Mouse (Mus musculus): ENCODE data around the gene Hoxc5. TPM values are rescaled to one million over a fixed set of nuclear protein-coding genes. Genes with fewer than 3 reads are reported as not detected.

The Hoxc5 gene
- total RNA-seq, 4 experiments from 2014 or later = 6.4 to 16.0 (median 11.4) TPM

DNA sequence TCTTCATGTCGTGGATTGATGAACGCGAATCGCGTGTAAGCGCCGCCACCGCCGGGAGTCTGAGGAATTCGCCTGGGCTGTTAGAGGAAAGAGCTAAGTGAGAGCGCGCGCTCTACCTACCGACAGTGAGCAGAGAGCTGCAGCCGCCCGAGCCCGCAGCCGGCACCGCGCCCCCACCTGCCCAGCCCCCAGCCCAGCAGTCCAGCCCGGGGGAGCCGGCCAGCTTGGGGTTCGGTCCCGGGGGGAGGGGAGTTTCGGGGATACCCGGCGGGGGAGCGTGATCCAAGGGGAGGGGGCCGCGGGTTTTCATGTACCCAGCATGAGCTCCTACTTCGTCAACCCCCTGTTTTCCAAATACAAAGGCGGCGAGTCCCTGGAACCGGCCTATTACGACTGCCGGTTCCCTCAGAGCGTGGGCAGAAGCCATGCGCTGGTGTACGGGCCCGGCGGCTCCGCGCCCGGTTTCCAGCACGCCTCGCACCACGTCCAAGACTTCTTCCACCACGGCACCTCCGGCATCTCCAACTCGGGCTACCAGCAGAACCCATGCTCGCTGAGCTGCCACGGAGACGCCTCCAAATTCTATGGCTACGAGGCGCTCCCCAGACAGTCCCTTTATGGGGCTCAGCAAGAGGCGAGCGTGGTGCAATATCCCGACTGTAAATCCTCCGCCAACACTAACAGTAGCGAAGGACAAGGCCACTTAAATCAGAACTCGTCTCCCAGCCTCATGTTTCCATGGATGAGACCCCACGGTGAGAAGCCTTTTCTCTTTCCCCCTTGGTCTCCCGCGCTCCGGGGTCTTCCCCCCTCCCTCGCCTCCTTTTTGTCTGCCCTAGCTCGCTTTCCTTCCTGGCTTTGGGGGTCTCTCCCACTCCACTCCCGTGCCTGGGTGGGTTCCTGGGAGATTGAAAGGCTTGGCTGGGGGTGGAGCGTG, 23.5 kb downstream of the Hoxc5 start, which contains the start of gene Hoxc8:
Gene Hoxc8, plus strand, starts transcription at position 147 of the 937 bp plus-strand sequence.
- DNase-seq = no peak

DNA sequence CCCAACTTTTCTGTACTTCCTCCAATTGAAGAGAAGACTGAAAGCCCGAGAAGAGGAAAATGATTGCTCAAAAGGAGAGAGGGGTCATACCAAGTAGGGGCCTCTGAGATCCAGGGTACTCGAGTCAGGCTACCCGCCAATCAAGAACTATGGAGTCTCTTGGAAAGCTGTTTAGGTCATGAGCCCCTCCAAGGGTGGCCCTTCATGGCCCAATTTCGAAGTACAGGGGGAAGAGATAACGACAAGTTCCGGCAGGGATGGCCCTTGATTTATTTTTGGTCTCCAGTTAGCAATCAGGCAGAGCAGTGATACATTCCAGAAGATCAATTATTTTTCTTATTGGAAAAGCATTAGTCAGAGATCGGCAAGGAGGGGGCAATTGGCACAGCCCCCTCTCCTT, 24.5 kb downstream of the Hoxc5 start:
- no peak for DNase-seq

GRCm38 (mm10) chr15:102992206-102992605, 25.0 kb downstream of the Hoxc5 start:
- DNase-seq = no peak

DNA sequence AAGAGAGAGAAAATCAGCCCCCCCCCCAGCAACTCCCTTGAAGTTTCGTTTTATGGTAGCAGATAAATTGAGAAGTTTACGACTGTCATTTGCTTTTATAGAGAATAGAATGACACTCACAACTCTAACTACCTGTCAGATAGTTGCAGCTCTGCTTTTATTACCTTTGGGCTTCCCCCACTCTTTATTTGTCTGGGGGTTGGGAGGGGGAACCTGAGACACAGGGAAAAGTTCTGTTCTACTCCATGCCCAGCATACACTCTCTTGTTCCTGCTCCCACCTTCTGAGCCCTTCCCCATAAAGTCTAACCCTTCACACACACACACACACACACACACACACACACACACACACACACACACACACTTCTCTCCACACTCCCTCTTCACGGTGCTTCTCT, 25.6 kb downstream of the Hoxc5 start:
- DNase-seq = no peak

- no peak for DNase-seq
Observed at GRCm38 (mm10) chr15:102996548-102996947, 29.3 kb downstream of the Hoxc5 start.

GRCm38 (mm10) chr15:102997431-102997830, 30.2 kb downstream of the Hoxc5 start:
- DNase-seq = no peak

GRCm38 (mm10) chr15:102997939-102998355, 30.7 kb downstream of the Hoxc5 start, which contains the start of gene Hoxc6:
TSS of gene Hoxc6 (plus strand) at chr15:102998257.
- no peak for DNase-seq

- no peak for DNase-seq
Observed at GRCm38 (mm10) chr15:102998608-102999182, 31.5 kb downstream of the Hoxc5 start.

DNA sequence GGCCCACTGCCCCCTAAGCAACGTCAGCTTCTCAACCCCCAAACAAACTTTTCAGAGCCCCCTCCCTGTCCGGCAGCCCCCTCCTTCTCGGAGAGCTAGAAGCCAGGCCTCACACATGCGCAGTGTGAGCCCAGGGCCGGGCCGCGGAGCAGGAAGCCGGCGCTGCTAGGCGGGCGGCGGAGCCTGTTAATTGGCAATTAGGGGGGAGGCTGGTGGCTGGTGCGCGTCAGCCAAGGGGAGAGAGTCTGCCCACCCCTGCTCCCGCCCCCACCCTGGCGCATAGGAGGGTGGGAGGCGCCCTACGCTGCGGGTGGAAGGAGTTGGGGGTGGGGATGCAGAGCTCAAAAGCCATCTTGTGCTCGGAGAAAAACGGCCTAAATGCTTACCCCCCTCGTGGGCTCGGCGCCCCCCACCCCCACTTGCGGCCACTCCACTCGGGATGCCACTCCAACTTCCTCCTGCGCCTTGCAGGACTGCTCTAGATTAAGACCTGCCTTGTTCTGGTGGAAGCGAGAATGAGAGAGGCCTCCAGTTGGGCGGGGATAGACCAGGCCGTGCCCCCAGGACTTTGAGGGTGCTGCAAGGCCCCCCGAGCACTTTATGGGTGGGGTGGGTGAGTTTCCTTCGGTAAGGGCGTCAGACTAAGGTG, 32.1 kb downstream of the Hoxc5 start:
- peak; percentile 91 for DNase-seq

GRCm38 (mm10) chr15:102999955-103000354, 32.7 kb downstream of the Hoxc5 start:
- DNase-seq = no peak

DNA sequence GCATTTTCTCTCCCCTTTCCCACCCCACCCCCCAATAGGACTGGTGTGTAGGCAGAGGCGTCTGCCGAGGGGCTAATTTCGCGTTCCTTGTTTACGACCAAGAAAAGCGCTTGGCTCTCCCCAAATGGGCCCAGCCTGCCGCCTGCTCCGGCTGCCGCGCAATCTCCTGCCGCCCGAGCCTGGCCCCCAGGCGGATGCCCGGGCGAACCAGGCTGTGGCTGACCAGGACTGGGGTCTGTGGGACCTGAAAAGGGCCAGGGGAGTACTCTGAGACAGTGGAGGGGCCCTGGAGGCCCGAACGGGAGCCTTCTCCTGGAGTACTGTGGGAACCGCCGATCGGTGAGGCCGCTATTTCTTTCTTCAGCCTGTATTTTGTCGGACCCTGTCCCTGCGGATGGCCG, 33.3 kb downstream of the Hoxc5 start:
- no peak for DNase-seq

GRCm38 (mm10) chr15:103001370-103001769, 34.1 kb downstream of the Hoxc5 start:
- no peak for DNase-seq

- no peak for DNase-seq
Observed at GRCm38 (mm10) chr15:103002156-103002555, 34.9 kb downstream of the Hoxc5 start.

DNA sequence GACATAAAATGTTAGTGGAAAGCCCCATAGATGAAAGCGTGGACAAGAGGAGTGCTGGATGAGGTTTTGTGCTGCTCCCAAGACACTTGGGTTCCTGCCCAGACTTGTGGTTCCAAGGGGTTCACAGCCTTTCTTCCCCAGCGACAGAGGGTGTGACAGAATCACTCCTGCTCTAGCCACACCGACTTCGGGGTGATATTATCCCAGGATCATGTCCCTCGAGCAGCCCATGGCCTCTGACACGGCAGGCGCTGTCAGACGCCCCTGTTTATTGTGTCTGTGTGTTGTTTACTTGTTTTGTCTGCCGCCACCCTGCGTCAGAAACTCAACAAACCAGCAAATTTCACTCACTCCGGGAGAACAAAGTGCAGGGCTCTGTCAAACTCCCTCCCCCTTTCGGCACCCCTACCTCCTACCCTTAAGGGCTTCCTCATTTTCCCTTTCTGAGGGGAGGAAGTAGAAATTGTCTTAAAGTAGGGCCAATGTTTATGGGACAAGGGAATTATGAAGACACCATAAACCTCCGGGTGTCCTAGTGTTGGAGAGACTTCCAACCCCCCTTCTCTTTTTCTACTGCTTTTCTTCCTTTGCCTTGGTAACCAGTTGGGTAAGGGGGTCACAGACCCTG, 35.7 kb downstream of the Hoxc5 start:
- DNase-seq = no peak

GRCm38 (mm10) chr15:103005308-103005707, 38.1 kb downstream of the Hoxc5 start:
- no peak for DNase-seq

DNA sequence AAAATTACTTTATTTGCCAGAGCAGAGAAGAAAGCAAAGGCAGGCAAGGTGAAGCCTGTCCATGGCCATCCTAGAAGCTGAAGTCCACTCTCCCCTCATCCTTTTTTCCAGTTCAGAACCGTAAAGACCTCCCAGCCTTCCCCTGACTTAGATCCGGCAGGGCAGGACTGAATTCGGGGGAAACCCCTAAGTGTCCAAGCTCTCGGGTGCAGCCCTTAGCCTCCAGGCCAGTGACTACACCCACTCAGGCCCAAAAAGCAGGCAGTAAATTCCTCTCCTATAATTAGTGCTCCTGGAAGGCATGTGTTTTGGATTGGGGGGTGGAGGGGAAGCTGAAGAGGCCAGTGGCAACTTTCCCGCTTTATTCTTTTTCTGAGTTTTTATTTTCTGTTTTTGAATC, 38.6 kb downstream of the Hoxc5 start:
- DNase-seq = no peak

DNA sequence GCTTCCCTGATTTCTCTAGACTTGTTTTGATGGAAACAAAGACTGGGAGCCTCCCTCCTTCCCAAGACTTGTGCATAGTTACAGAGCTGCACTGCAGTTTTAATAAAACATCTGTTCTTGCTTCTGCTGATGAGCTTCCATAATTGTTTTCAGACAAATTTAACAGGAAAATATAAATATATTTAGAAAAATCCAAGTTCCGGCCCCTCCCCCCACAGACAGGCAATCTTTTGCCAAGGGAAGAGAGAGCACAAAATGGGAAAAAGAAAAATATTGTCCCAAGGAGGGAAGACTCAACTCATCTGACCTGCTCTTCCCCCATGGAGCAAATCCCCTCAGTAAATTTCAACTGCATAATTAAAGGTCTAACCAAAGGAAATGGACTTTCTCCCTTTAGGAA, 39.1 kb downstream of the Hoxc5 start:
- no peak for DNase-seq

DNA sequence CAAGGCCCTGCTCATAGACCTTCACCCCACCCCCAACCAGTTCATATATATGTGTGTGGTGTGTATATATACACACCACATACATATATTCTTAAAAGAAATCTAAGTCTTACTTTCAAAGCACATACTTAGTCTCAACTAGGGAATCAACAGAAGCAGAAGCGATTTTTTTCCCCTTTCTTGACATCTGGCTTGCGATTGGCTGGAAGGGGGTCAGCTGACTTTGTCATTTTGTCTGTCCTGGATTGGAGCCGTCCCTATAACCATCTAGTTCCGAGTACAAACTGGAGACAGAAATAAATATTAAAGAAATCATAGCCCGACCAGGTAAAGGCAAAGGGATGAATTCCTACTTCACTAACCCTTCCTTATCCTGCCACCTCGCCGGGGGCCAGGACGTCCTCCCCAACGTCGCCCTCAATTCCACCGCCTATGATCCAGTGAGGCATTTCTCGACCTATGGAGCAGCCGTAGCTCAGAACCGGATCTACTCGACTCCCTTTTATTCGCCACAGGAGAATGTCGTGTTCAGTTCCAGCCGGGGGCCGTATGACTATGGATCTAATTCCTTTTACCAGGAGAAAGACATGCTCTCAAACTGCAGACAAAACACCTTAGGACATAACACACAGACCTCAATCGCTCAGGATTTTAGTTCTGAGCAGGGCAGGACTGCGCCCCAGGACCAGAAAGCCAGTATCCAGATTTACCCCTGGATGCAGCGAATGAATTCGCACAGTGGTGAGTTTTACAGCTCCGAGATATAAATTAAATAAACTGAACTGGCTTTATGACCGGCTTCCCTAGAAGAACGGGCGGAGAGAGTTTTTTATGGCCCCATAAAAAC, 42.2 kb downstream of the Hoxc5 start:
- DNase-seq = no peak

- DNase-seq = no peak
Observed at GRCm38 (mm10) chr15:103010112-103010846, 43.0 kb downstream of the Hoxc5 start.

- DNase-seq = no peak
Observed at GRCm38 (mm10) chr15:103010847-103011555, 43.8 kb downstream of the Hoxc5 start.

All from adrenal gland, adult 8-10 months (tissue).